Mouse (Mus musculus): ENCODE data around the gene Nsd2.

DNA sequence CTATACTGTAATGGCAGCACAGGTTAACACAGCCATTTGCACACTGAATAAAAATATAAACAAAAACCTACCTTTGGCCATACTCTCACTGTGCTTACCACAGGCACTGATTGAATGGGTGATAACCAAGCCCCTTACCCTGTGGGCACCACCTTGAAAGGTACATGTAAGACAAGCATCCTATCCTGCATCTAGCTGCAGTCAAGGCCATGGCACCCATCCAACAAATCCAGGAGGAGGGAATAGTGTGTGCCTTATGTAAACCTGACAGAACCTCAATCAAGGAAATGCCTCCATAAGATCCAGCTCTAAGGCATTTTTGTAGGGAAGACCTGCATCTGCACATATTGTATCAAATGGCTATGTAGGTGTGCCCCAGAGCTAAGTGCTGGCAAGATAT is 105.6 kb downstream of the Nsd2 start:
- no peak for TF ChIP-seq POLR2A (IDR thresholded peaks at IDR 0.05; ENCODE audit: low read depth, low read length)
- no peak for TF ChIP-seq CTCF (IDR thresholded peaks at IDR 0.05; ENCODE audit: extremely low read depth, insufficient read depth, insufficient read length, insufficient replicate concordance)
